Mouse (Mus musculus) ES-E14 (cell line): ENCODE results near the gene Pgf.

Experiments used
- ZC3H11A ChIP-seq: IDR thresholded peaks from 2 replicates; pipeline ENCODE4 v1.6.1; 2012; ENCODE audit warnings: low read depth, mild to moderate bottlenecking, inconsistent platforms, low read length, borderline replicate concordance
- ZNF384 ChIP-seq: IDR thresholded peaks from 2 replicates; pipeline ENCODE4 v1.6.1; 2012; ENCODE audit warnings: low read depth, low read length, inconsistent platforms

DNA sequence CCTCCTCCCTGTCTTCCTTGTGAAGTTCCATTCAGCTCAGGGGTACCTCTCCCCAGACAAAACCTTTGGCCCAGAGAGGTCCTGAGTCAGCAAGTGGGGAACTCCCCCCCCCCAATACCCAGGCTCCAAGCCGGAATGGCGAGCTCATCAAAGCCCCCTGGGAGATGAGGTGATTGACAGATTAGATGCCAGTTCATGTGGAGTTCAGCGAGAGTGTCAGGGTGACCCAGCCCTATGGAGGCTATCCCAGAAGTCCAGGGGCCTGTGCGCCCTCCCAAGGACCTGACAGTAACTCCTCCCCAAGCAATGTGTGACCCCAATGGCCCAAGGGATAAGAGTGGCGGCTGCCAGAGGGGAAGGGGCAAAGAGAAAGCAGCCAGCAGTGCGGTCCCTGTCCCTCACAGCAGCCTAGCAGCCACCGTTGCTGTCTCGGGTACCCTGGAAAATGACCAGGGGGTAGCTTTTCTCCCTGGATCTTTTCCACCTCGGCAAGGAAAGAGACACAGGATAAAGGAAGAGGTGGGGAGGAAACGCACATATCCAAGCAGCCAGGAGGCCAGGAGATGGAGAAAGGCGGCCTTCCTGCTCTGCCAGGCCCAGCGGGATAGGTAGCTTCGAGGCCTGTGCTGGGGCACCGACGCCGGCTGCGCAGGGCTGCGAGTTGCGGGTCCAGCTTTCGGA is 27.1 kb downstream of the Pgf start:
- TF ChIP-seq ZC3H11A = no peak
- no peak for TF ChIP-seq ZNF384
